Mouse (Mus musculus): ENCODE results near the gene Ascl3. TPM values are rescaled to one million over a fixed set of nuclear protein-coding genes. Genes with fewer than 3 reads are reported as not detected.

Ascl3 gene
- polyA plus RNA-seq, 1 experiment from 2014 or later = not detected

GRCm38 (mm10) chr7:109756291-109756690, 24.8 kb upstream of the Ascl3 start:
- ATAC-seq (no peak), DNase-seq (no peak)
- H3K4me1 ChIP-seq (ENCODE audit: insufficient read depth) = peaks cover 8% of the 10 kb centered on the region
- no peak overlapping the region for H3K4me3 ChIP-seq (ENCODE audit: low read depth, low read length)
- H3K27me3 ChIP-seq (ENCODE audit: insufficient read depth, low read length) = no peaks in the 10 kb centered on the region
- no peak overlapping the region for H3K9ac ChIP-seq (replicated peaks)
- TF ChIP-seq CTCF (IDR thresholded peaks at IDR 0.05; ENCODE audit: low read depth) (no peak), EP300 (IDR thresholded peaks at IDR 0.05; ENCODE audit: low read depth) (no peak)
- H3K27ac ChIP-seq (ENCODE audit: low read depth) = no peak overlapping the region
- 85% methylated on average over 3 of the region's 3 CpGs for WGBS (ENCODE audit: insufficient replicate concordance)
- H3K36me3 ChIP-seq (replicated peaks; ENCODE audit: insufficient read depth, low read length) = no peaks in the 10 kb centered on the region
- H3K9me3 ChIP-seq (ENCODE audit: low read length) = no peaks in the 10 kb centered on the region
- H3K4me2 ChIP-seq (ENCODE audit: low read depth, low read length) = no peak overlapping the region

GRCm38 (mm10) chr7:109754034-109754433, 22.5 kb upstream of the Ascl3 start:
- WGBS (ENCODE audit: insufficient replicate concordance) = 82% methylated on average over 8 of the region's 8 CpGs
- ATAC-seq = no peak
- Histone ChIP-seq H3K36me3 (replicated peaks; ENCODE audit: insufficient read depth, low read length) (no peaks in the 10 kb centered on the region), H3K4me2 (ENCODE audit: low read depth, low read length) (no peak overlapping the region), H3K27me3 (ENCODE audit: insufficient read depth, low read length) (no peaks in the 10 kb centered on the region), H3K4me1 (ENCODE audit: insufficient read depth) (peaks cover 14% of the 10 kb centered on the region), H3K9ac (replicated peaks) (no peak overlapping the region), H3K27ac (ENCODE audit: low read depth) (no peak overlapping the region), H3K9me3 (ENCODE audit: low read length) (no peaks in the 10 kb centered on the region), H3K4me3 (ENCODE audit: low read depth, low read length) (no peak overlapping the region)
- no peak for DNase-seq
- TF ChIP-seq EP300 (IDR thresholded peaks at IDR 0.05; ENCODE audit: low read depth) = no peak
- TF ChIP-seq CTCF (IDR thresholded peaks at IDR 0.05; ENCODE audit: low read depth) = no peak

DNA sequence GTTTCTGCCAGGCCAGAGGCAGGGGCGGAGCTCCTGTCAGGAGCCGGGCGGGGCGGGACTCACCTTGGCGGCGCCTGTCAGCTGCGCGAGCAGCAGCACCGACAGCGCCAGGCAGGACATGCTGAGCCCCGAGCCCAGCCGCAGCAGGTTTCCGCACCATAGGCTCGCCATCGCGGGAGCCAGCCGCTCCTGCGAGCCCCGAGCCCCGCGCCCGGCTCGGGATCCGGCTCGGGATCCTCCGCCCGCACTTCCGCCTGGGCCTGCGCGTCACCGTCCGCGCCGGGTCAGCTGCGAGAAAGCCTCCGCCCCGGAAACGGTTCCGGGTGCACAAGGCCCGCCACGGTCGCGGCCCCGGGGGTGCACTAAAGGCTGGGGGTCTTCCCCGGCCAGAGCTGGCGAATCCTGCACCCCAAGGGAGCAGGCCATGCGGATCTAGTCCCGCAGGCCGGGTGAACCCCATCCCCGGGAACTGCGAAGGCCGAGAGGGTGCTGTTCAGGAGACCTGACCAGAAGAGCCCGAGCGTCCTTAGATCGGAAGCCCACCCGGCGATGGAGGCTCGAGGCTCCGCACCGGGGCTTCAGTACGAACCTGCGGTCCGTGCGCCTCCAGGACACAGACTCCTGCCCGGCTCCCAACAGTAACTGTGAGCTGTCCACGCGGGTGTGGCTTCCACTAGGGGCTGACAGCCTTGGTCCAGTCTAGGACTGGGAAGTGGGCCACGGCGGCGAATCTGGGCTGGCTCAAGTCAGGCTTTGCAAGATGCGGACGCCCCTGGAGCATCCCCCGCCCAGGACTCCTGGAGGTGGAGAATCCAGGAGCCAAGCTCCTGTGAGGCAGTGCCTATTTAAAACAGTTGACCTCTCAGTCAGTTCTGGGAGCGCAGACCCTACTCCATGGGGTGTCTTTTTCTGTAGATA, 20.7 kb upstream of the Ascl3 start, which contains the start of gene Tmem9b:
Tmem9b (minus strand) TSS at position 868 of the 918 bp plus-strand sequence.
- Histone ChIP-seq H3K4me1 (ENCODE audit: insufficient read depth) (peaks cover 14% of the 10 kb centered on the region), H3K4me3 (ENCODE audit: low read depth, low read length) (peak within 1 kb of the TSS; percentile 90), H3K9me3 (ENCODE audit: low read length) (no peaks in the 10 kb centered on the region), H3K4me2 (ENCODE audit: low read depth, low read length) (peak within 1 kb of the TSS; percentile 84), H3K27ac (ENCODE audit: low read depth) (peak within 1 kb of the TSS; percentile 87), H3K27me3 (ENCODE audit: insufficient read depth, low read length) (no peaks in the 10 kb centered on the region), H3K36me3 (replicated peaks; ENCODE audit: insufficient read depth, low read length) (peaks cover 5% of the 10 kb centered on the region; the same call in 1 of the 2 replicates), H3K9ac (replicated peaks) (peak within 1 kb of the TSS; percentile 81)
- TF ChIP-seq CTCF (IDR thresholded peaks at IDR 0.05; ENCODE audit: low read depth) (no peak), EP300 (IDR thresholded peaks at IDR 0.05; ENCODE audit: low read depth) (no peak)
- DNase-seq = peak; percentile 88
- under 1% methylated on average over 70 of the region's 74 CpGs for WGBS (ENCODE audit: insufficient replicate concordance)
- ATAC-seq = peak; percentile 94

- no peaks in the 10 kb centered on the region for H3K27me3 ChIP-seq (ENCODE audit: insufficient read depth, low read length)
- H3K36me3 ChIP-seq (replicated peaks; ENCODE audit: insufficient read depth, low read length) = peaks cover 5% of the 10 kb centered on the region; the same call in 1 of the 2 replicates
- no peak for DNase-seq
- H3K9me3 ChIP-seq (ENCODE audit: low read length) = no peaks in the 10 kb centered on the region
- WGBS (ENCODE audit: insufficient replicate concordance) = 1% methylated on average over 13 of the region's 13 CpGs
- H3K4me2 ChIP-seq (ENCODE audit: low read depth, low read length) = peak overlapping the region; percentile 84
- peak; percentile 2; the same call in 1 of the 2 replicates for ATAC-seq
- peaks cover 14% of the 10 kb centered on the region for H3K4me1 ChIP-seq (ENCODE audit: insufficient read depth)
- peak overlapping the region; percentile 87 for H3K27ac ChIP-seq (ENCODE audit: low read depth)
- peak overlapping the region; percentile 81 for H3K9ac ChIP-seq (replicated peaks)
- TF ChIP-seq EP300 (IDR thresholded peaks at IDR 0.05; ENCODE audit: low read depth) (no peak), CTCF (IDR thresholded peaks at IDR 0.05; ENCODE audit: low read depth) (no peak)
- peak overlapping the region; percentile 90 for H3K4me3 ChIP-seq (ENCODE audit: low read depth, low read length)
Measured at GRCm38 (mm10) chr7:109751427-109752007, 20.0 kb upstream of the Ascl3 start.

- Histone ChIP-seq H3K36me3 (replicated peaks; ENCODE audit: insufficient read depth, low read length) (peaks cover 24% of the 10 kb centered on the region), H3K27me3 (ENCODE audit: insufficient read depth, low read length) (no peaks in the 10 kb centered on the region), H3K9me3 (ENCODE audit: low read length) (no peaks in the 10 kb centered on the region), H3K4me3 (ENCODE audit: low read depth, low read length) (no peak overlapping the region), H3K4me1 (ENCODE audit: insufficient read depth) (peaks cover 9% of the 10 kb centered on the region), H3K4me2 (ENCODE audit: low read depth, low read length) (no peak overlapping the region), H3K27ac (ENCODE audit: low read depth) (no peak overlapping the region), H3K9ac (replicated peaks) (no peak overlapping the region)
- ATAC-seq = no peak
- DNase-seq = no peak
- WGBS (ENCODE audit: insufficient replicate concordance) = 66% methylated on average over 1 of the region's 1 CpGs
- TF ChIP-seq CTCF (IDR thresholded peaks at IDR 0.05; ENCODE audit: low read depth) (peak; percentile 39; the same call in 1 of the 2 replicates), EP300 (IDR thresholded peaks at IDR 0.05; ENCODE audit: low read depth) (no peak)
Measured at GRCm38 (mm10) chr7:109747747-109748146, 16.2 kb upstream of the Ascl3 start.

DNA sequence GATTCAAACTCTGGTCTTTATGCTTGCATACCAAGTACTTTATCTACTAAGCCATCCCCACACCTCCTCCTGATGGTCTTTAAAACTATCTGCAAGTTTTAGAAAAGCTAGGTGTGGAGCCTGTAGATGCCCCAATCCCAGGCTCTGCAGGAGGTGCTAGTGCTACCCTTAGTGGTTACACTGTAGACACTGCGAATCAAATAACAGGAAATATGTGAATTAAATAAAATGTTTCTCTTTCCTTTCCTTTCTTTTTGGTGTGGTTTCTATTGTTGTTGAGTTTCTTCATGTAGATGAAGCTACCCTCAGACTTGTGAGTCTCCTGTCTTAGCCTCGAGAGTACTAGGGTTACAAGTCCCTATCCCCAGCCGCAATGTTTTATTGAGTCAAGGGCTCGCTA, 10.2 kb upstream of the Ascl3 start:
- DNase-seq = no peak
- TF ChIP-seq EP300 (IDR thresholded peaks at IDR 0.05; ENCODE audit: low read depth) (no peak), CTCF (IDR thresholded peaks at IDR 0.05; ENCODE audit: low read depth) (no peak)
- no peak overlapping the region for H3K4me3 ChIP-seq (ENCODE audit: low read depth, low read length)
- H3K4me2 ChIP-seq (ENCODE audit: low read depth, low read length) = no peak overlapping the region
- no peaks in the 10 kb centered on the region for H3K27me3 ChIP-seq (ENCODE audit: insufficient read depth, low read length)
- no peaks in the 10 kb centered on the region for H3K4me1 ChIP-seq (ENCODE audit: insufficient read depth)
- no peak overlapping the region for H3K9ac ChIP-seq (replicated peaks)
- H3K9me3 ChIP-seq (ENCODE audit: low read length) = no peaks in the 10 kb centered on the region
- no peak for ATAC-seq
- H3K27ac ChIP-seq (ENCODE audit: low read depth) = no peak overlapping the region
- peaks cover 49% of the 10 kb centered on the region for H3K36me3 ChIP-seq (replicated peaks; ENCODE audit: insufficient read depth, low read length)
- WGBS (ENCODE audit: insufficient replicate concordance) = 87% methylated on average over 4 of the region's 4 CpGs
